Mouse (Mus musculus) brain, embryonic 14.5 days (tissue): ENCODE measurements at regions not wholly inside any gene's neighbourhood (a gene's known extent, or its start where the extent isn't known, plus 50 kb on each side); places are given as distances from the start of the nearest gene placed in this dataset.

Experiments
- DNase-seq: peaks from one replicate; pipeline ENCODE4 v3.0.0-alpha.2; 2011; ENCODE audit warnings: low read depth
- CTCF ChIP-seq: fragments of 200-500 bp; IDR thresholded peaks from 2 replicates; pipeline ENCODE4 v1.5.1; 2012; ENCODE audit warnings: inconsistent platforms, mild to moderate bottlenecking, moderate library complexity, borderline replicate concordance; ENCODE audit not compliant: insufficient read depth, insufficient read length; ENCODE audit errors: extremely low read depth
- POLR2A ChIP-seq: fragments of 200-500 bp; IDR thresholded peaks from 2 replicates; pipeline ENCODE4 v1.6.1; 2012; ENCODE audit warnings: mild to moderate bottlenecking, inconsistent platforms, borderline replicate concordance; ENCODE audit not compliant: poor library complexity, insufficient read depth, insufficient read length, severe bottlenecking; ENCODE audit errors: extremely low read depth

GRCm38 (mm10) chr2:128451554-128452239, 139.3 kb upstream of the Spdye4c start:
- no peak for DNase-seq
- TF ChIP-seq CTCF (no peak), POLR2A (no peak)

DNA sequence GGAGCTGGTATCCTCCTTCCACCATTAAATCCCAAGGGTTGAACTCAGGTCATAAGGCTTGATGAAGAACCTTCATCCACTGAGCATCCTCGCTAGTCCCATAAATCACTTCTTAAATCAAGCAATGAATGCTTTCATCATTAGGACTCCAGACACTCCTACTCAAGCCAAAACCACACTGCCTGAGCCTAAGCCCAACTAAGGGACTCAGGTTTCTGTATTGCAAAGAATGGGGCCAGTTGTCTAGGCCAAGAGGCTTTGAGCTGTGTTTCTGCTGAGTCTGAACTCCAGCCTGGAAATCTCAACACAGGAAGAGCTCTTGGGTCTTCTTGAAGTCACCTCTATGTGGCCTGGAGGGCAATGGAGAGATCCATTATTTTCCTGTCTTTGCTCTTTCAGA, 138.4 kb upstream of the Spdye4c start:
- TF ChIP-seq CTCF (no peak), POLR2A (no peak)
- no peak for DNase-seq

- DNase-seq: no peak
- TF ChIP-seq CTCF (no peak), POLR2A (no peak)
These were observed 136.5 kb upstream of the Spdye4c start for GRCm38 (mm10) chr2:128454509-128454908.

GRCm38 (mm10) chr2:128457591-128458209, 133.3 kb upstream of the Spdye4c start:
- no peak for TF ChIP-seq CTCF
- no peak for DNase-seq

DNA sequence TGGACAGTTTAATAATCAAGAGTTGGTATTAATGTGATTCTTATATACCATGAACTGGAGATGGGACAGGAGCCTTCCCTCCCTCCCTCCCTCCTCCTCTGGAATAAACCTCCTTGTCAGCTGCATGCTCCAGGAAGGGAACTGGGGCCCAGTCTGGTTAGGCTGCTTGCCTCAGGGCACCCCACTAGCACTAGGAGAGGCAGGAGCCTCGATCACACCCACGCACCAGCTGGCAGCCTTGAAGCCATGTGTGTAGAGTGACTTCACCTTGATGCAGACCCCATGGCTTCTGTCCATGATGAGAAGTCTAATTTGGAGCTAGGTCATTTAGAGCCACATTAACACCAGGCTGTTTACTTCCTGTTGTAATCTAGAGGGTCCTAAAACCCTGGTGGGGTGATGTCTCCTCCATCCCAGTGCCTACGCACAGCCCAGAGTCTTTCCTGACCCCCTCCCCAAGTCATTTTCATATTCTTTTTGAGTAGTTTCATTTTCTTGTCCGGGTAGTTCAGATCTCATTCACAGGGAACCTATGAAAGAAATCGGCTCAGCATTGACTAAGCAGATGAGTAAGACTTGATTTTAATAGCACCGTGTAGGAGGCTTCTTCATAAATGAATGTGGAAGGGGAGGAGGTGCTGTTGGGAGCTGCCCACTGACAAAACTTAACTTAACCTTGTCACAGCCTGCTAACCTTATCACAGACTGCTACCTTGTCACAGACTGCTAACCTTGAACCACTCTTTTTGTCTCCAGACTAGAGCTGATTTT, 125.6 kb upstream of the Spdye4c start:
- no peak for TF ChIP-seq CTCF
- TF ChIP-seq POLR2A: no peak

GRCm38 (mm10) chr2:128467490-128468245, 123.3 kb upstream of the Spdye4c start:
- no peak for DNase-seq
- TF ChIP-seq POLR2A: no peak
- no peak for TF ChIP-seq CTCF

More for the DNA sequence above, 125.6 kb upstream of the Spdye4c start:
- no peak for DNase-seq

DNA sequence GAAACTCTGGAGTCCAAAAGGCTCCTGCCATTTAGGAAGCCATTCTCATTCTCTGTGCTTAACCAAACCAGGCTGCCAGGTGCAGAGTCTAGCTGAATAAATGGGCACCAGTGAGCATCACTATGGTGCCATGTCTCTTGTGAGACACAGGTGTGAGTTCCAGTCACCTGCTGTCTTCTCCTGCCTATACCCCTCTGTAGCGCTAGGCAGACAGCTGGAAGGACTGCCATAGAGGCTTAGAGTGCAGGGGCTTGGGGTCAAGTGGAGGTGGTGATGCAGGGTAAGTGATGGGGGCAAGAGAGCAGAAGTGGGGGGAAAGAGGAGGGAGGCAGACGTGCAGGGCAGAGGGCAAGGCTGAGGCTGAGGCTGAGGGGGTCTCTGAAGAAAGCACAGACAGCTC, 122.7 kb upstream of the Spdye4c start:
- TF ChIP-seq POLR2A: no peak
- no peak for TF ChIP-seq CTCF

GRCm38 (mm10) chr2:128470351-128470750, 120.7 kb upstream of the Spdye4c start:
- peak; percentile 7 for DNase-seq
- no peak for TF ChIP-seq CTCF
- TF ChIP-seq POLR2A: no peak

More for the DNA sequence above, 122.7 kb upstream of the Spdye4c start:
- DNase-seq: no peak

- DNase-seq: peak; percentile 36
- TF ChIP-seq CTCF (no peak), POLR2A (no peak)
These were observed 117.6 kb upstream of the Spdye4c start for GRCm38 (mm10) chr2:128473241-128473954.

DNA sequence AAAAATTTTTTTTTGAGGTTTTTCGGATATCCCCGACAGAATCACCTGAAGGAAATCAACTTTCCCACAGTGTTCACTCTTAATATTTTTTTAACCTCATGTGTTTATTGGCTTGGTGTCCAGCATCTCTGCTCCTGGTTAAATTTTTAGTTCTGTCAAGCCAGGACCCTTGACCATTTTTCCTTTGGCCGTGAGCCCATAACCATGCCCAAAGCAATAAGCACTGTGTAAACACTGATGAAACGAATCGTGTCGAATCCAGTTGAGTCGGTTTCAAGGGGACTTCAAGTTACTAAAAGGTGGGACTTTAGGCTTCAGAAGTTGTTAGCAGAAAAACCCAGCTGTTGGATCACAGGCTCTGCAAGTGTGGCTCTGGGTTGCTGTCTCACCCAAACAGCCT, 117.0 kb upstream of the Spdye4c start:
- TF ChIP-seq CTCF: no peak
- TF ChIP-seq POLR2A: no peak
- no peak for DNase-seq

DNA sequence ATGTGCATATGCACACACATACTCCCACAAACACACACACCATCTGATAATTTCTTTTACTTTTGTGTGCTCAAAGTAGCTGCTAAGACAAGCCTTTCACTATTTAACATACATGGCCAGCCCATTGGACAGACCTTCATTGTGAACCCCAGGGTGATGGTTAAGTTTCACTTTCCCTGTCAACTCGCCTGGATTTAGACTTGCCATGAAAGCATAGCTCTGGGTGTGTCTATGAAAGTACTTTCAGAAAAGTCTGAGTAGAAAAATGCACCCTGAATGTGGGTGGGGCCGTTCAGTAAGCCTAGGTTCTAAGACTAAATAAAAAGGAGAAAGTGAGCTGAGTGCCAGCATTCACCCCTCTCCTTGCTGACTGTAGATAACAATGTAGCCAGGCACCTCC, 113.8 kb upstream of the Spdye4c start:
- no peak for DNase-seq
- no peak for TF ChIP-seq POLR2A
- TF ChIP-seq CTCF: no peak

DNA sequence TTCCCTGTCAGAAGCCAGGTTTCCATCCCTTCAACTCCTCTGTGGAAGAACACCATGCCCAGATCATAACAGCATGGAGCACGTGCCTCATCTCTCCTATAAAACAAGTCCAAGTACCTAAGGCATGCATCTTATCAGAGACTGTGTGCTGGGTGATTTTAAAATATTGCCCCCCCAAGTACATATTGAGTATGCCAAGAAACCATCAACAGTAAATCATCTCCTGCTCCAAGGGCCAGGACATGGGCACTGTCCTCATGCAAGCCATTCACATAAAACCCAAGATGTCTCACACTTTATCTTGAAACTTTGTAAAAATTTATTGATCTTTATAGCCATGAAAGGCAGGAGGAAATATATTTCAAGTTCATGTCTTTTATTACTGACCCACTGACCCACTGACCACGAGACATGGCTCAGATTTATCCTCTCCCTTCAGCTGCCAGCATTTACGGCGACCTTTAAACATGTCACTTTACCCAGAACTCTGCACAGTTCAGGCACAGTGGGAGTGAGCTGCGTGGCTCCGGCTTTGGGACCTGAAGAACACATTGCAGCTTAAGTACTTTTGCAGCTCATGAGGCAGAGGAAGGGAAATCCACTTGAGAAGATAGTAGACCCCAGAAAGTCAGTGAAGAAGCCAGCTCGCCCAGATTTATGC, 99.7 kb upstream of the Spdye4c start:
- DNase-seq: no peak
- TF ChIP-seq CTCF (no peak), POLR2A (no peak)
